Mouse (Mus musculus) CH12.LX (cell line): ENCODE results near the gene Rin3. TPM values are rescaled to one million over a fixed set of nuclear protein-coding genes. Genes with fewer than 3 reads are reported as not detected.

Experiments used
- DNase-seq: peaks from one replicate; pipeline ENCODE4 v3.0.0-alpha.2; 2013; ENCODE audit errors: extremely low read depth
- H3K27ac ChIP-seq: 2 replicates; pipeline ENCODE4 v1.5.1; 2012; ENCODE audit warnings: low read depth, mild to moderate bottlenecking, control low read depth, moderate library complexity; ENCODE audit not compliant: insufficient read depth
- H3K27me3 ChIP-seq: replicated peaks from 2 replicates; pipeline ENCODE3; 2012; ENCODE audit warnings: inconsistent platforms
- H3K36me3 ChIP-seq, 2 experiments: replicated peaks in 1 of 2; 2 replicates each; pipeline versions ENCODE3 to v1.6.1; 2012; ENCODE audit warnings: inconsistent platforms in 1 of 2, low read length in 1 of 2, mild to moderate bottlenecking in 1 of 2, mixed read lengths in 1 of 2, moderate library complexity in 1 of 2; ENCODE audit not compliant: control insufficient read depth in 1 of 2, insufficient read depth in 1 of 2
- H3K4me1 ChIP-seq, 2 experiments: 2 replicates each; pipeline ENCODE4 v1.6.1; 2012; ENCODE audit warnings: inconsistent platforms in 1 of 2, moderate library complexity in 1 of 2; ENCODE audit not compliant: insufficient read depth in 2 of 2, control insufficient read depth in 1 of 2
- H3K4me2 ChIP-seq: 2 replicates; pipeline ENCODE4 v1.6.1; 2012; ENCODE audit warnings: low read depth, mild to moderate bottlenecking, control low read depth; ENCODE audit not compliant: poor library complexity, insufficient read depth, severe bottlenecking
- H3K4me3 ChIP-seq, 3 experiments: fragments of 150-350 bp in 1 of 3; sonication (generic) in 1 of 3; replicated peaks in 1 of 3; 2 replicates each; pipeline versions ENCODE3 to v1.5.1; 2011 to 2012; ENCODE audit warnings: low read depth in 2 of 3, low read length in 2 of 3, mild to moderate bottlenecking in 2 of 3, moderate library complexity in 2 of 3, control low read depth in 1 of 3, improper control_type of control experiment in 1 of 3, inconsistent platforms in 1 of 3, mixed read lengths in 1 of 3; ENCODE audit not compliant: poor library complexity in 1 of 3
- H3K79me2 ChIP-seq: replicated peaks from 2 replicates; pipeline ENCODE4 v1.6.1; 2012; ENCODE audit warnings: mild to moderate bottlenecking, moderate library complexity; ENCODE audit not compliant: control insufficient read depth, poor library complexity, insufficient read depth, severe bottlenecking; ENCODE audit errors: extremely low read depth
- H3K9ac ChIP-seq: 2 replicates; pipeline ENCODE4 v1.6.1; 2012; ENCODE audit warnings: low read depth, mild to moderate bottlenecking, control low read depth, moderate library complexity; ENCODE audit not compliant: insufficient read depth
- H3K9me3 ChIP-seq: replicated peaks from 2 replicates; pipeline ENCODE3; 2012; ENCODE audit warnings: low read length, inconsistent platforms, mixed read lengths
- CHD1 ChIP-seq: IDR thresholded peaks from 2 replicates; pipeline ENCODE4 v1.6.1; 2012; ENCODE audit warnings: low read depth, low read length, improper control_type of control experiment, inconsistent platforms
- CTCF ChIP-seq, 2 experiments: IDR thresholded peaks in 1 of 2; conservative IDR thresholded peaks in 1 of 2; 2 replicates each; pipeline ENCODE4 v1.5.1; 2011 to 2012; ENCODE audit warnings: low read depth in 2 of 2, low read length in 2 of 2, improper control_type of control experiment in 1 of 2, inconsistent platforms in 1 of 2, mild to moderate bottlenecking in 1 of 2, moderate library complexity in 1 of 2
- ETS1 ChIP-seq: conservative IDR thresholded peaks from 2 replicates; pipeline ENCODE4 v1.6.1; 2012; ENCODE audit warnings: low read depth, mild to moderate bottlenecking, inconsistent platforms, low read length, improper control_type of control experiment, moderate library complexity
- GABPA ChIP-seq: IDR thresholded peaks from 2 replicates; pipeline ENCODE4 v1.6.1; 2012; ENCODE audit warnings: low read depth, low read length, improper control_type of control experiment, inconsistent platforms; ENCODE audit not compliant: insufficient replicate concordance
- KAT2A ChIP-seq: IDR thresholded peaks from 2 replicates; pipeline ENCODE4 v1.6.1; 2012; ENCODE audit warnings: low read length, improper control_type of control experiment, inconsistent platforms; ENCODE audit not compliant: insufficient replicate concordance
- MAFK ChIP-seq: IDR thresholded peaks from 2 replicates; pipeline ENCODE4 v1.6.1; 2011; ENCODE audit warnings: low read length, improper control_type of control experiment; ENCODE audit not compliant: insufficient replicate concordance
- MYC ChIP-seq: IDR thresholded peaks from 2 replicates; pipeline ENCODE4 v1.6.1; 2011; ENCODE audit warnings: low read depth, mild to moderate bottlenecking, improper control_type of control experiment, low read length
- NRF1 ChIP-seq: IDR thresholded peaks from 2 replicates; pipeline ENCODE4 v1.6.1; 2014; ENCODE audit warnings: low read depth, mild to moderate bottlenecking, inconsistent platforms, low read length, improper control_type of control experiment, moderate library complexity
- POLR2A ChIP-seq: IDR thresholded peaks from 2 replicates; pipeline ENCODE4 v1.6.1; 2011; ENCODE audit warnings: low read depth, mild to moderate bottlenecking, improper control_type of control experiment, low read length
- RAD21 ChIP-seq: IDR thresholded peaks from 2 replicates; pipeline ENCODE4 v1.6.1; 2011; ENCODE audit warnings: low read depth, mild to moderate bottlenecking, low read length, improper control_type of control experiment, moderate library complexity
- RCOR1 ChIP-seq: conservative IDR thresholded peaks from 2 replicates; pipeline ENCODE4 v1.6.1; 2012; ENCODE audit warnings: low read depth, mild to moderate bottlenecking, inconsistent platforms, low read length, improper control_type of control experiment
- SIN3A ChIP-seq: IDR thresholded peaks from 2 replicates; pipeline ENCODE4 v1.6.1; 2012; ENCODE audit warnings: low read length, improper control_type of control experiment, inconsistent platforms
- SMC3 ChIP-seq: IDR thresholded peaks from 2 replicates; pipeline ENCODE4 v1.6.1; 2011; ENCODE audit warnings: low read depth, low read length, improper control_type of control experiment
- TBP ChIP-seq: conservative IDR thresholded peaks from 2 replicates; pipeline ENCODE4 v1.6.1; 2011; ENCODE audit warnings: low read depth, low read length, improper control_type of control experiment
- TCF12 ChIP-seq: IDR thresholded peaks from 2 replicates; pipeline ENCODE4 v1.6.1; 2014; ENCODE audit warnings: low read depth, mild to moderate bottlenecking, inconsistent platforms, low read length, improper control_type of control experiment
- UBTF ChIP-seq: IDR thresholded peaks from 2 replicates; pipeline ENCODE4 v1.6.1; 2012; ENCODE audit warnings: low read depth, mild to moderate bottlenecking, inconsistent platforms, low read length, improper control_type of control experiment, moderate library complexity
- USF2 ChIP-seq: conservative IDR thresholded peaks from 2 replicates; pipeline ENCODE4 v1.6.1; 2011; ENCODE audit warnings: low read depth, low read length, improper control_type of control experiment
- ZC3H11A ChIP-seq: IDR thresholded peaks from 2 replicates; pipeline ENCODE4 v1.6.1; 2012; ENCODE audit warnings: low read depth, mild to moderate bottlenecking, inconsistent platforms, low read length, improper control_type of control experiment
- dilution Hi-C: fragments of 300-500 bp; cut with MboI; formaldehyde crosslinking; loops from 2 replicates; pipeline ENCODE4 v1.14.3; 2020; ENCODE audit warnings: low sequenced_read_pairs; ENCODE audit not compliant: extremely low pct_unique_long_range_greater_than_20kb, extremely low pct_ligation_motif_present
- in situ Hi-C: fragments of 300-500 bp; cut with MboI; formaldehyde crosslinking; loops from 3 replicates; pipeline ENCODE4 v1.14.3; 2019; ENCODE audit warnings: low sequenced_read_pairs, low pct_ligation_motif_present, low pct_unique_long_range_greater_than_20kb, mixed read lengths
- polyA plus RNA-seq: library from polyadenylated mRNA; unstranded; fragments of >175 nt; gene quantifications from 2 replicates; pipeline ENCODE4 v1.2.1, GENCODE M21; 2012; ENCODE audit warnings: low read depth; ENCODE audit not compliant: insufficient read length
- total RNA-seq, 2 experiments: library from RNA; depleted of rRNA; stranded (reverse); fragments of 300-350 nt in 1 of 2; fragments of >200 nt in 1 of 2; gene quantifications; 2 replicates each; pipeline ENCODE4 v1.2.3; 2012 to 2014

Rin3 gene
- total and polyA plus RNA-seq, 3 experiments, result 2.4 to 10.0 (median 8.4) TPM

- Histone ChIP-seq H3K36me3 (no peaks in the 10 kb centered on the region), H3K79me2 (0 out of 2 replicates have a peak, but pooled peaks cover 3% of the 10 kb centered on the region), H3K4me1 (peaks cover 7 to 29% of the 10 kb centered on the region in 2 experiments; a peak in 3 of 4 replicates), H3K27me3 (peaks cover 17% of the 10 kb centered on the region), H3K27ac (no peak overlapping the region), H3K9me3 (peaks cover 19% of the 10 kb centered on the region), H3K4me2 (no peak overlapping the region), H3K4me3 (no peak overlapping the region), H3K9ac (no peak overlapping the region)
- TF ChIP-seq CTCF (conservative IDR thresholded peaks at IDR 0.05 in 1 of 2, IDR thresholded peaks at IDR 0.05 in 1 of 2; ENCODE audit: low read depth in 2 of 2, low read length in 2 of 2), result no peak
- TF ChIP-seq SIN3A, result no peak
- no peak for TF ChIP-seq ZC3H11A
- no peak for TF ChIP-seq USF2
- TF ChIP-seq GABPA, result no peak
- in situ Hi-C loops, result loop anchor here (5.0 kb wide), 1 partner anchor 101 kb away; no protein-coding TSS in a partner anchor
- dilution Hi-C loops, result no loop called here
- no peak for DNase-seq
Observed at GRCm38 (mm10) chr12:102280867-102281503, 1.9 kb upstream of the Rin3 start.

GRCm38 (mm10) chr12:102282126-102282525, 722 bp upstream of the Rin3 start:
- TF ChIP-seq UBTF (no peak), SMC3 (no peak), RCOR1 (no peak), MYC (no peak), TBP (no peak)
- in situ Hi-C loops, result loop anchor here (5.0 kb wide), 1 partner anchor 100 kb away; no protein-coding TSS in a partner anchor
- Histone ChIP-seq H3K4me3 (no peak overlapping the region), H3K36me3 (no peaks in the 10 kb centered on the region), H3K9ac (no peak overlapping the region), H3K27ac (no peak overlapping the region), H3K79me2 (0 out of 2 replicates have a peak, but pooled peaks cover 3% of the 10 kb centered on the region), H3K4me2 (no peak overlapping the region), H3K4me1 (peaks cover 5 to 32% of the 10 kb centered on the region in 2 experiments; a peak in 3 of 4 replicates), H3K27me3 (peaks cover 17% of the 10 kb centered on the region), H3K9me3 (peaks cover 19% of the 10 kb centered on the region)
- no peak for DNase-seq
- dilution Hi-C loops, result no loop called here

GRCm38 (mm10) chr12:102283483-102284266, 827 bp downstream of the Rin3 start:
- dilution Hi-C loops, result no loop called here
- no peak for TF ChIP-seq KAT2A
- no peak for TF ChIP-seq ETS1
- TF ChIP-seq UBTF, result no peak
- TF ChIP-seq CHD1, result no peak
- no peak for TF ChIP-seq MYC
- no peak for TF ChIP-seq NRF1
- TF ChIP-seq RCOR1, result no peak
- no peak for TF ChIP-seq USF2
- TF ChIP-seq RAD21, result no peak
- no peak for TF ChIP-seq POLR2A
- TF ChIP-seq MAFK, result no peak
- no peak for TF ChIP-seq TCF12
- TF ChIP-seq, all 38 proteins: peak for 0
- Histone ChIP-seq H3K27me3 (peaks cover 17% of the 10 kb centered on the region), H3K4me2 (peak overlapping the region; percentile 77), H3K9me3 (peaks cover 9% of the 10 kb centered on the region), H3K4me3 (peak overlapping the region; percentile 50 to 82 (median 67)), H3K4me1 (peaks cover 5 to 32% of the 10 kb centered on the region in 2 experiments; a peak in 3 of 4 replicates), H3K9ac (peak overlapping the region; percentile 76), H3K36me3 (no peaks in the 10 kb centered on the region), H3K27ac (peak overlapping the region; percentile 2; the same call in 1 of the 2 replicates), H3K79me2 (0 out of 2 replicates have a peak, but pooled peaks cover 5% of the 10 kb centered on the region)
- no peak for DNase-seq
- in situ Hi-C loops, result loop anchor here (5.0 kb wide), 1 partner anchor 99 kb away; no protein-coding TSS in a partner anchor
